Mouse (Mus musculus): ENCODE data around the gene 1110051M20Rik. TPM values are rescaled to one million over a fixed set of nuclear protein-coding genes. Genes with fewer than 3 reads are reported as not detected.

The 1110051M20Rik gene
- polyA plus RNA-seq, 1 experiment from 2014 or later, result 163 TPM

- no peak for ATAC-seq (ENCODE audit: low read depth)
- H3K36me3 ChIP-seq (ENCODE audit: control insufficient read depth, insufficient read depth, low read length), result no peaks in the 10 kb centered on the region
- no peak overlapping the region for H3K9ac ChIP-seq (replicated peaks; ENCODE audit: low read depth, low read length)
- H3K4me3 ChIP-seq (ENCODE audit: low read depth, low read length), result no peak overlapping the region
- WGBS, result 95% methylated on average over 2 of the region's 2 CpGs
- no peak overlapping the region for H3K4me2 ChIP-seq (ENCODE audit: low read depth, low read length)
- no peak overlapping the region for H3K27ac ChIP-seq (ENCODE audit: low read depth, low read length)
- H3K4me1 ChIP-seq (ENCODE audit: control insufficient read depth, insufficient read depth, low read length), result no peaks in the 10 kb centered on the region
- no peaks in the 10 kb centered on the region for H3K9me3 ChIP-seq (ENCODE audit: control insufficient read depth, low read length)
- H3K27me3 ChIP-seq (ENCODE audit: control insufficient read depth, insufficient read depth, low read length), result no peaks in the 10 kb centered on the region
These were observed 143.7 kb downstream of the 1110051M20Rik start for GRCm38 (mm10) chr2:91300784-91301183.

- ATAC-seq (ENCODE audit: low read depth), result no peak
These were observed 145.3 kb downstream of the 1110051M20Rik start for GRCm38 (mm10) chr2:91299156-91299555.

GRCm38 (mm10) chr2:91295895-91296294 is 148.6 kb downstream of the 1110051M20Rik start:
- Histone ChIP-seq H3K4me3 (ENCODE audit: low read depth, low read length) (no peak overlapping the region), H3K4me2 (ENCODE audit: low read depth, low read length) (no peak overlapping the region), H3K36me3 (ENCODE audit: control insufficient read depth, insufficient read depth, low read length) (no peaks in the 10 kb centered on the region), H3K27ac (ENCODE audit: low read depth, low read length) (no peak overlapping the region), H3K27me3 (ENCODE audit: control insufficient read depth, insufficient read depth, low read length) (no peaks in the 10 kb centered on the region), H3K9ac (replicated peaks; ENCODE audit: low read depth, low read length) (no peak overlapping the region), H3K9me3 (ENCODE audit: control insufficient read depth, low read length) (no peaks in the 10 kb centered on the region), H3K4me1 (ENCODE audit: control insufficient read depth, insufficient read depth, low read length) (no peaks in the 10 kb centered on the region)
- no peak for ATAC-seq (ENCODE audit: low read depth)
- WGBS, result 90% methylated on average over 5 of the region's 5 CpGs

More at GRCm38 (mm10) chr2:91299156-91299555, 145.3 kb downstream of the 1110051M20Rik start:
- H3K27ac ChIP-seq (ENCODE audit: low read depth, low read length), result no peak overlapping the region
- H3K4me1 ChIP-seq (ENCODE audit: control insufficient read depth, insufficient read depth, low read length), result no peaks in the 10 kb centered on the region
- H3K27me3 ChIP-seq (ENCODE audit: control insufficient read depth, insufficient read depth, low read length), result no peaks in the 10 kb centered on the region
- no peaks in the 10 kb centered on the region for H3K36me3 ChIP-seq (ENCODE audit: control insufficient read depth, insufficient read depth, low read length)
- no peak overlapping the region for H3K9ac ChIP-seq (replicated peaks; ENCODE audit: low read depth, low read length)
- H3K4me2 ChIP-seq (ENCODE audit: low read depth, low read length), result no peak overlapping the region
- H3K9me3 ChIP-seq (ENCODE audit: control insufficient read depth, low read length), result no peaks in the 10 kb centered on the region
- no peak overlapping the region for H3K4me3 ChIP-seq (ENCODE audit: low read depth, low read length)
- 72% methylated on average over 3 of the region's 3 CpGs for WGBS

- WGBS, result 95% methylated on average over 3 of the region's 3 CpGs
- no peak for ATAC-seq (ENCODE audit: low read depth)
- no peaks in the 10 kb centered on the region for H3K4me1 ChIP-seq (ENCODE audit: control insufficient read depth, insufficient read depth, low read length)
- no peaks in the 10 kb centered on the region for H3K27me3 ChIP-seq (ENCODE audit: control insufficient read depth, insufficient read depth, low read length)
- H3K4me3 ChIP-seq (ENCODE audit: low read depth, low read length), result no peak overlapping the region
- no peaks in the 10 kb centered on the region for H3K36me3 ChIP-seq (ENCODE audit: control insufficient read depth, insufficient read depth, low read length)
- no peak overlapping the region for H3K4me2 ChIP-seq (ENCODE audit: low read depth, low read length)
- H3K27ac ChIP-seq (ENCODE audit: low read depth, low read length), result no peak overlapping the region
- H3K9me3 ChIP-seq (ENCODE audit: control insufficient read depth, low read length), result no peaks in the 10 kb centered on the region
- H3K9ac ChIP-seq (replicated peaks; ENCODE audit: low read depth, low read length), result no peak overlapping the region
These were observed 150.3 kb downstream of the 1110051M20Rik start for GRCm38 (mm10) chr2:91294226-91294625.

- ATAC-seq (ENCODE audit: low read depth), result no peak
- Histone ChIP-seq H3K4me2 (ENCODE audit: low read depth, low read length) (no peak overlapping the region), H3K9ac (replicated peaks; ENCODE audit: low read depth, low read length) (no peak overlapping the region), H3K27me3 (ENCODE audit: control insufficient read depth, insufficient read depth, low read length) (no peaks in the 10 kb centered on the region), H3K27ac (ENCODE audit: low read depth, low read length) (no peak overlapping the region), H3K9me3 (ENCODE audit: control insufficient read depth, low read length) (no peaks in the 10 kb centered on the region), H3K4me1 (ENCODE audit: control insufficient read depth, insufficient read depth, low read length) (no peaks in the 10 kb centered on the region), H3K4me3 (ENCODE audit: low read depth, low read length) (no peak overlapping the region), H3K36me3 (ENCODE audit: control insufficient read depth, insufficient read depth, low read length) (no peaks in the 10 kb centered on the region)
- WGBS, result 73% methylated on average over 12 of the region's 12 CpGs
These were observed 153.1 kb downstream of the 1110051M20Rik start for GRCm38 (mm10) chr2:91291197-91292007.

- WGBS, result 85% methylated on average over 6 of the region's 6 CpGs
- ATAC-seq (ENCODE audit: low read depth), result no peak
- no peak overlapping the region for H3K9ac ChIP-seq (replicated peaks; ENCODE audit: low read depth, low read length)
- H3K4me3 ChIP-seq (ENCODE audit: low read depth, low read length), result no peak overlapping the region
- 0 out of 2 replicates have a peak, but pooled peaks cover 4% of the 10 kb centered on the region for H3K4me1 ChIP-seq (ENCODE audit: control insufficient read depth, insufficient read depth, low read length)
- no peaks in the 10 kb centered on the region for H3K27me3 ChIP-seq (ENCODE audit: control insufficient read depth, insufficient read depth, low read length)
- H3K9me3 ChIP-seq (ENCODE audit: control insufficient read depth, low read length), result no peaks in the 10 kb centered on the region
- no peak overlapping the region for H3K4me2 ChIP-seq (ENCODE audit: low read depth, low read length)
- no peaks in the 10 kb centered on the region; the same call in 1 of the 2 replicates for H3K36me3 ChIP-seq (ENCODE audit: control insufficient read depth, insufficient read depth, low read length)
- no peak overlapping the region for H3K27ac ChIP-seq (ENCODE audit: low read depth, low read length)
These were observed 156.9 kb downstream of the 1110051M20Rik start for GRCm38 (mm10) chr2:91287563-91287962.

- Histone ChIP-seq H3K27me3 (ENCODE audit: control insufficient read depth, insufficient read depth, low read length) (no peaks in the 10 kb centered on the region), H3K36me3 (ENCODE audit: control insufficient read depth, insufficient read depth, low read length) (no peaks in the 10 kb centered on the region; the same call in 1 of the 2 replicates), H3K4me2 (ENCODE audit: low read depth, low read length) (no peak overlapping the region), H3K4me1 (ENCODE audit: control insufficient read depth, insufficient read depth, low read length) (0 out of 2 replicates have a peak, but pooled peaks cover 4% of the 10 kb centered on the region), H3K9me3 (ENCODE audit: control insufficient read depth, low read length) (no peaks in the 10 kb centered on the region), H3K9ac (replicated peaks; ENCODE audit: low read depth, low read length) (no peak overlapping the region), H3K4me3 (ENCODE audit: low read depth, low read length) (no peak overlapping the region), H3K27ac (ENCODE audit: low read depth, low read length) (no peak overlapping the region)
- 14% methylated on average over 7 of the region's 7 CpGs for WGBS
- no peak for ATAC-seq (ENCODE audit: low read depth)
These were observed 158.5 kb downstream of the 1110051M20Rik start for GRCm38 (mm10) chr2:91285885-91286505.

- WGBS, result 47% methylated on average over 13 of the region's 13 CpGs
- no peak overlapping the region for H3K4me2 ChIP-seq (ENCODE audit: low read depth, low read length)
- no peaks in the 10 kb centered on the region for H3K9me3 ChIP-seq (ENCODE audit: control insufficient read depth, low read length)
- no peak overlapping the region for H3K9ac ChIP-seq (replicated peaks; ENCODE audit: low read depth, low read length)
- no peak overlapping the region for H3K27ac ChIP-seq (ENCODE audit: low read depth, low read length)
- H3K36me3 ChIP-seq (ENCODE audit: control insufficient read depth, insufficient read depth, low read length), result no peaks in the 10 kb centered on the region; the same call in 1 of the 2 replicates
- no peaks in the 10 kb centered on the region for H3K27me3 ChIP-seq (ENCODE audit: control insufficient read depth, insufficient read depth, low read length)
- no peak overlapping the region for H3K4me3 ChIP-seq (ENCODE audit: low read depth, low read length)
- peak; percentile 9; the same call in 1 of the 2 replicates for ATAC-seq (ENCODE audit: low read depth)
- 0 out of 2 replicates have a peak, but pooled peaks cover 4% of the 10 kb centered on the region for H3K4me1 ChIP-seq (ENCODE audit: control insufficient read depth, insufficient read depth, low read length)
These were observed 159.9 kb downstream of the 1110051M20Rik start for GRCm38 (mm10) chr2:91284375-91285199.
